Mouse (Mus musculus) cerebellum, adult 2 months (tissue): ENCODE data around the gene Ndufv1. TPM values are rescaled to one million over a fixed set of nuclear protein-coding genes. Genes with fewer than 3 reads are reported as not detected.

ENCODE experiments used
- DNase-seq, 2 experiments: peaks; one replicate each; pipeline ENCODE4 v3.0.0; 2021
- H3K27ac ChIP-seq: fragments of 200-500 bp; 2 replicates; pipeline ENCODE4 v1.5.1; 2012; ENCODE audit warnings: low read length, control low read depth, inconsistent platforms; ENCODE audit not compliant: insufficient read depth
- H3K27me3 ChIP-seq: fragments of 200-500 bp; 2 replicates; pipeline ENCODE4 v1.6.1; 2012; ENCODE audit warnings: inconsistent platforms, mild to moderate bottlenecking, low read length, moderate library complexity; ENCODE audit not compliant: control insufficient read depth, insufficient read depth
- H3K4me1 ChIP-seq: fragments of 200-500 bp; 2 replicates; pipeline ENCODE4 v1.6.1; 2011; ENCODE audit warnings: low read length; ENCODE audit not compliant: control insufficient read depth, insufficient read depth
- H3K4me3 ChIP-seq: fragments of 200-500 bp; replicated peaks from 2 replicates; pipeline ENCODE3; 2011; ENCODE audit warnings: mild to moderate bottlenecking, low read depth, low read length, control low read depth; ENCODE audit not compliant: insufficient read depth
- CTCF ChIP-seq: fragments of 200-500 bp; IDR thresholded peaks from 2 replicates; pipeline ENCODE4 v1.5.1; 2011; ENCODE audit warnings: low read depth, mild to moderate bottlenecking, control low read depth, low read length, moderate library complexity, borderline replicate concordance; ENCODE audit not compliant: insufficient read depth
- POLR2A ChIP-seq: fragments of 200-500 bp; IDR thresholded peaks from 2 replicates; pipeline ENCODE4 v1.6.1; 2011; ENCODE audit warnings: low read length, control low read depth, borderline replicate concordance; ENCODE audit not compliant: insufficient read depth
- WGBS: fragments of 180-500 bp; shearing (Covaris S2); methylation state at CpG from one replicate; pipeline ENCODE4 v1.1.7; 2018; 5-methylcytosine and 5-hydroxymethylcytosine counted together
- polyA plus RNA-seq: library from polyadenylated mRNA; depleted of rRNA; stranded (reverse); fragments of >200 nt; gene quantifications from 2 replicates; pipeline ENCODE4 v1.2.3, GENCODE M21; 2012

Gene Ndufv1
- polyA plus RNA-seq, 1 experiment, result 331 TPM

GRCm38 (mm10) chr19:4036327-4037045, 23.9 kb upstream of the Ndufv1 start:
- Histone ChIP-seq H3K27ac (0 out of 2 replicates have a peak overlapping the region, but pooled peaks have one; percentile 4), H3K27me3 (no peaks in the 10 kb centered on the region), H3K4me3 (no peak overlapping the region), H3K4me1 (peaks cover 6% of the 10 kb centered on the region)
- TF ChIP-seq CTCF (no peak), POLR2A (no peak)
- 54% methylated on average over 12 of the region's 12 CpGs for WGBS
- DNase-seq, result no peak

- Histone ChIP-seq H3K4me1 (peaks cover 6% of the 10 kb centered on the region), H3K4me3 (no peak overlapping the region), H3K27me3 (no peaks in the 10 kb centered on the region), H3K27ac (no peak overlapping the region)
- TF ChIP-seq POLR2A (no peak), CTCF (no peak)
- DNase-seq, result no peak
- 65% methylated on average over 5 of the region's 5 CpGs for WGBS
These were observed 21.1 kb upstream of the Ndufv1 start for GRCm38 (mm10) chr19:4033742-4034141.

GRCm38 (mm10) chr19:4033298-4033697, 20.7 kb upstream of the Ndufv1 start:
- WGBS, result 77% methylated on average over 3 of the region's 3 CpGs
- DNase-seq, result no peak
- no peak overlapping the region for H3K27ac ChIP-seq

GRCm38 (mm10) chr19:4032668-4033067, 20.1 kb upstream of the Ndufv1 start:
- DNase-seq, result no peak
- peaks cover 6% of the 10 kb centered on the region for H3K4me1 ChIP-seq
- no peak overlapping the region for H3K27ac ChIP-seq
- H3K27me3 ChIP-seq, result no peaks in the 10 kb centered on the region
- WGBS, result 63% methylated on average over 7 of the region's 7 CpGs
- H3K4me3 ChIP-seq, result no peak overlapping the region
- TF ChIP-seq POLR2A (no peak), CTCF (no peak)

More at GRCm38 (mm10) chr19:4033298-4033697, 20.7 kb upstream of the Ndufv1 start:
- Histone ChIP-seq H3K4me1 (peaks cover 6% of the 10 kb centered on the region), H3K4me3 (no peak overlapping the region), H3K27me3 (no peaks in the 10 kb centered on the region)
- TF ChIP-seq CTCF (no peak), POLR2A (no peak)

GRCm38 (mm10) chr19:4027576-4027975, 15.0 kb upstream of the Ndufv1 start:
- Histone ChIP-seq H3K27ac (no peak overlapping the region), H3K4me1 (no peaks in the 10 kb centered on the region), H3K4me3 (no peak overlapping the region), H3K27me3 (no peaks in the 10 kb centered on the region)
- no peak for TF ChIP-seq POLR2A
- TF ChIP-seq CTCF, result no peak
- no peak for DNase-seq

- DNase-seq, result no peak
- Histone ChIP-seq H3K4me1 (peaks cover 11% of the 10 kb centered on the region), H3K27ac (no peak overlapping the region), H3K4me3 (no peak overlapping the region), H3K27me3 (no peaks in the 10 kb centered on the region)
- no peak for TF ChIP-seq POLR2A
- no peak for TF ChIP-seq CTCF
- 81% methylated on average over 7 of the region's 7 CpGs for WGBS
These were observed 10.6 kb upstream of the Ndufv1 start for GRCm38 (mm10) chr19:4023185-4023584.

GRCm38 (mm10) chr19:4018743-4019583, 6.4 kb upstream of the Ndufv1 start:
- WGBS, result 6% methylated on average over 18 of the region's 18 CpGs
- Histone ChIP-seq H3K4me1 (peaks cover 11% of the 10 kb centered on the region), H3K27ac (peak overlapping the region; percentile 10; the same call in 1 of the 2 replicates), H3K4me3 (no peak overlapping the region), H3K27me3 (no peaks in the 10 kb centered on the region)
- DNase-seq, result peak; percentile 86 to 89
- TF ChIP-seq POLR2A (no peak), CTCF (peak; percentile 86)

GRCm38 (mm10) chr19:4017921-4018587, 5.4 kb upstream of the Ndufv1 start:
- no peaks in the 10 kb centered on the region for H3K27me3 ChIP-seq
- H3K4me1 ChIP-seq, result peaks cover 11% of the 10 kb centered on the region
- TF ChIP-seq POLR2A (no peak), CTCF (no peak)
- no peak overlapping the region for H3K4me3 ChIP-seq
- 75% methylated on average over 10 of the region's 10 CpGs for WGBS
- DNase-seq, result no peak
- H3K27ac ChIP-seq, result peak overlapping the region; percentile 61; the same call in 1 of the 2 replicates
